Mouse (Mus musculus): ENCODE data around the gene Ubtd1. TPM values are rescaled to one million over a fixed set of nuclear protein-coding genes. Genes with fewer than 3 reads are reported as not detected.
"Not testable (repeated sequence)": the region's sequence is repeated elsewhere in the genome, so short reads cannot be mapped to it uniquely, and the experiment has no call there.

The Ubtd1 gene
- polyA plus RNA-seq, 1 experiment from 2014 or later, result 21.3 TPM

DNA sequence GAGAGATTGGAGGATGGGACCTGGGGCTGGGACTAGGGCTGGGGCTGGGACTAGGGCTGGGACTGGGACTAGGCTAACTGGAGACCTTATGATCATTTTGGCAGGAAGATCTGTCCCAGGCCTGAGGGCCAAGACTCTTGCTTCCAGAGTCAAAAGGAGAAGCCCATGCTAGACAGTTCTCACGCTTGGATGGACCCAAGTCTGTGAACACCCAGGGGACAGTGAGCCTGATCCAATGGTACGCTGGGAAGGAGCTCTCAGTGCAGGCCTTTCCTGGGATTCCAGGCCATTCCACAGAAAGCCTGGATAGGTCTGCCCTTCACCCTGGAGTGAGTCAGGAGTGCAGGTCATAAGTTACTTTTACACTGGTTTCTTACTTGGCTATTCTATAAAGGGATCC is 93.5 kb downstream of the Ubtd1 start:
- ATAC-seq (ENCODE audit: low FRiP score, low TSS enrichment), result no peak
- 84% methylated on average over 2 of the region's 2 CpGs for WGBS
- Histone ChIP-seq H3K9me3 (ENCODE audit: control insufficient read depth, low read length) (no peaks in the 10 kb centered on the region), H3K9ac (ENCODE audit: low read length) (no peak overlapping the region), H3K4me2 (replicated peaks; ENCODE audit: low read depth) (no peak overlapping the region), H3K4me1 (replicated peaks; ENCODE audit: control insufficient read depth, insufficient read depth) (no peaks in the 10 kb centered on the region), H3K27ac (replicated peaks) (no peak overlapping the region), H3K36me3 (ENCODE audit: control insufficient read depth, insufficient read depth, low read length) (no peaks in the 10 kb centered on the region), H3K4me3 (ENCODE audit: low read depth, low read length) (no peak overlapping the region), H3K27me3 (ENCODE audit: control insufficient read depth, insufficient read depth, low read length) (no peaks in the 10 kb centered on the region)
- no peak for DNase-seq (ENCODE audit: low spot score)
- no peak for TF ChIP-seq EP300 (optimal IDR thresholded peaks at IDR 0.05)
- TF ChIP-seq CTCF (IDR thresholded peaks at IDR 0.05; ENCODE audit: low read depth), result no peak

DNA sequence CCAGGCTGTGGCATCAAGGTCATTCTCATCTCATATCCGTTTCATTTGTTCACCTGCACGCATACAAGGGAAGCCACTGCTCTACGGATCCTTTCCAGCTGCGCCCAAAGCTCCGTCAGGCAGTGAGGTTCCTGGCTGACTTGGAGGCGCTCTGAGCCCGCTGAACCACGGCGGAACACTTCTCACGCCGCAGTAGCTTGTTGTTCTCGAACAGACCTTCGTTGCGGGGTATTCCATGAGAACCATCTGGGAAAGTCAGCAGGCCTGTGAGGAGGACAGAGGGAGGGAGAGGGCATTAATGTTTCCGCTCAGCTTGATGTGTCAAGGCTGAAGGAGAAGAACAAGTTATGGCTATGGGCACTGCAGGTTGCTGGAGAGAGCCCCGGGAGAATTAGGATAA is 94.4 kb downstream of the Ubtd1 start:
- H3K4me3 ChIP-seq (ENCODE audit: low read depth, low read length), result no peak overlapping the region
- H3K27me3 ChIP-seq (ENCODE audit: control insufficient read depth, insufficient read depth, low read length), result no peaks in the 10 kb centered on the region
- H3K4me1 ChIP-seq (replicated peaks; ENCODE audit: control insufficient read depth, insufficient read depth), result no peaks in the 10 kb centered on the region
- ATAC-seq (ENCODE audit: low FRiP score, low TSS enrichment) (no peak), DNase-seq (ENCODE audit: low spot score) (no peak)
- no peak for TF ChIP-seq CTCF (IDR thresholded peaks at IDR 0.05; ENCODE audit: low read depth)
- TF ChIP-seq EP300 (optimal IDR thresholded peaks at IDR 0.05), result no peak
- no peaks in the 10 kb centered on the region for H3K9me3 ChIP-seq (ENCODE audit: control insufficient read depth, low read length)
- H3K9ac ChIP-seq (ENCODE audit: low read length), result no peak overlapping the region
- WGBS, result 93% methylated on average over 16 of the region's 16 CpGs
- no peak overlapping the region for H3K4me2 ChIP-seq (replicated peaks; ENCODE audit: low read depth)
- no peak overlapping the region for H3K27ac ChIP-seq (replicated peaks)
- no peaks in the 10 kb centered on the region for H3K36me3 ChIP-seq (ENCODE audit: control insufficient read depth, insufficient read depth, low read length)

DNA sequence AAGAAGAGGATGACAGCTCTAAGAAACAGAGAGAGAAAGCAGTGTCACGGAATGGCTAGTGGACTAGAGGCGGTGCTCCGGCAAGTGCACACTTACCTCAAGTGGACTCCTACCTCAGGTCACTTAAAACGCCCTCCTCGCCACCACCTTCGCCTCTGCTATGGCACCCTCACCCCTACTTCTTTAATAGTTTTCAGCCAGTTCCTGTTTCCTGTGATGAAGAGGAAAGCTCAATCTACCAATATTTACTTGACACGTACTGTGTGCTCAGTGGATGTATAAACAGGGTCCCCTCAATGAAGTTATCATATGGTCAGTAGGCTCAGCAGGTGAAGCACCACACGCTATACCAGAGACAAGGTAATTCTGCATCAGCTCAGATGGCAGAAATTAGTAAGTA is 97.0 kb downstream of the Ubtd1 start:
- TF ChIP-seq EP300 (optimal IDR thresholded peaks at IDR 0.05) (no peak), CTCF (IDR thresholded peaks at IDR 0.05; ENCODE audit: low read depth) (no peak)
- Histone ChIP-seq H3K27me3 (ENCODE audit: control insufficient read depth, insufficient read depth, low read length) (no peaks in the 10 kb centered on the region), H3K27ac (replicated peaks) (no peak overlapping the region), H3K4me3 (ENCODE audit: low read depth, low read length) (no peak overlapping the region), H3K9ac (ENCODE audit: low read length) (no peak overlapping the region), H3K4me1 (replicated peaks; ENCODE audit: control insufficient read depth, insufficient read depth) (no peaks in the 10 kb centered on the region), H3K4me2 (replicated peaks; ENCODE audit: low read depth) (no peak overlapping the region), H3K36me3 (ENCODE audit: control insufficient read depth, insufficient read depth, low read length) (no peaks in the 10 kb centered on the region), H3K9me3 (ENCODE audit: control insufficient read depth, low read length) (no peaks in the 10 kb centered on the region)
- no peak for ATAC-seq (ENCODE audit: low FRiP score, low TSS enrichment)
- WGBS, result 91% methylated on average over 8 of the region's 8 CpGs
- no peak for DNase-seq (ENCODE audit: low spot score)

DNA sequence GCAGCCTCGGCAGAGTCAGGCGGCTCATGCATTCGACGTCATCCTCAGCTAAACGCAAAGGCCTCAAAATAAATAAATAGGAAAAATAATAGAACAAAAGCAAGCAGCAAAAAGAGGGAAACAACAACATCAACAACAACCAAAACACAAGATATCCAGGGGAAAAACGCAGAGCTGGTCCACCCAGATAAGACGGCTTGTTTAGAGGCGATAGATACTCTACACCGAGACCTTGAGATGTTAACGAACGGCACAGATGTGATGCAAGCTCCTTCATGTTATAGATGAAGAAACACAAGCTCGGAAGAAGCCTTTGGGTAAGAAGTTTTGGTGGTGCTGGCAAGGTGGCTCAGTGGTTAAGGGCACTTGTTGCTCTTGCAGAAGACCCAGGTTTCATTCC is 97.4 kb downstream of the Ubtd1 start:
- H3K27ac ChIP-seq (replicated peaks), result no peak overlapping the region
- H3K36me3 ChIP-seq (ENCODE audit: control insufficient read depth, insufficient read depth, low read length), result no peaks in the 10 kb centered on the region
- DNase-seq (ENCODE audit: low spot score) (no peak), ATAC-seq (ENCODE audit: low FRiP score, low TSS enrichment) (no peak)
- H3K9ac ChIP-seq (ENCODE audit: low read length), result no peak overlapping the region
- no peaks in the 10 kb centered on the region for H3K4me1 ChIP-seq (replicated peaks; ENCODE audit: control insufficient read depth, insufficient read depth)
- H3K27me3 ChIP-seq (ENCODE audit: control insufficient read depth, insufficient read depth, low read length), result no peaks in the 10 kb centered on the region
- H3K9me3 ChIP-seq (ENCODE audit: control insufficient read depth, low read length), result no peaks in the 10 kb centered on the region
- 94% methylated on average over 12 of the region's 12 CpGs for WGBS
- H3K4me3 ChIP-seq (ENCODE audit: low read depth, low read length), result no peak overlapping the region
- TF ChIP-seq CTCF (IDR thresholded peaks at IDR 0.05; ENCODE audit: low read depth), result no peak
- no peak for TF ChIP-seq EP300 (optimal IDR thresholded peaks at IDR 0.05)
- H3K4me2 ChIP-seq (replicated peaks; ENCODE audit: low read depth), result no peak overlapping the region

DNA sequence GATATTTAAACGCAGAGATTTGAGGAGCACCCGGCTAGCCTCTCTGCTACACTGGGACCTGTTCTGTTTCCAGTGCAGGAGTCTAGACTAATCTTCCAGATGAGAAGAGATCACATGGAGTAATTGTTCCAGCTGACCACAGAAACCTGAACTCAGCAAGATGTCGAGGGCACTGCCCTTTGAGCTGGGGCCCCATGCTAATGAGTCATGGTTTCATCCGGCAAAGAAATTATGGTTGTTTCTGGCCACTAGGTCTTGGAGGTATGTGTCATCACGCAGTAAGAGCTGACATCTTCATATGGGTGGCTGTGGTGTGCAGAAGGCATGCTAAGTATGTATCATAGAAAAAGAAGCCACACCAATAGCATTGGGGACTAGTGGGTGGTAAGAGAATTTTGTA is 98.4 kb downstream of the Ubtd1 start:
- Histone ChIP-seq H3K27me3 (ENCODE audit: control insufficient read depth, insufficient read depth, low read length) (no peaks in the 10 kb centered on the region), H3K4me1 (replicated peaks; ENCODE audit: control insufficient read depth, insufficient read depth) (no peaks in the 10 kb centered on the region), H3K9me3 (ENCODE audit: control insufficient read depth, low read length) (no peaks in the 10 kb centered on the region), H3K27ac (replicated peaks) (no peak overlapping the region), H3K36me3 (ENCODE audit: control insufficient read depth, insufficient read depth, low read length) (no peaks in the 10 kb centered on the region), H3K9ac (ENCODE audit: low read length) (no peak overlapping the region), H3K4me2 (replicated peaks; ENCODE audit: low read depth) (no peak overlapping the region), H3K4me3 (ENCODE audit: low read depth, low read length) (no peak overlapping the region)
- WGBS, result 82% methylated on average over 5 of the region's 5 CpGs
- ATAC-seq (ENCODE audit: low FRiP score, low TSS enrichment) (no peak; the same call in 1 of the 2 replicates), DNase-seq (ENCODE audit: low spot score) (no peak)
- no peak for TF ChIP-seq EP300 (optimal IDR thresholded peaks at IDR 0.05)
- TF ChIP-seq CTCF (IDR thresholded peaks at IDR 0.05; ENCODE audit: low read depth), result no peak

DNA sequence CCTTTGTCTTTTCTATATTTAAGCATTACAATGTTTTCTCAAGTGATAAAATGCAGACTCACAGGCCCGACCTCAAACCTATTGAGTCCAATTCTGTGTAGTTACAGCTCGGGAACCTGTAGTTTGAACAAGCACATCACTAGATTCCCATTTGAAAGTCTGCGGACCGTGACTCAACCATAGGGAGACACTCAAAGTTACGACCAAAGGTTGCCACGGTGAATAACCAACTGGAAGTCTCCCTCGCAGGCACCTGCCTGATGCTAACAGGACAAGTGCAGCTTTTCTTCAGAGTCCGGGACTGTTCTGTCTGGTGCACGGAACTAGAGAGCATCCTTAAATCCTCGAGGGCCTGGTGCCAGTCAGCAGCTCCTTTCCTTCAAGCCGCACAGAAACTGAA is 98.9 kb downstream of the Ubtd1 start:
- ATAC-seq (ENCODE audit: low FRiP score, low TSS enrichment), result no peak

DNA sequence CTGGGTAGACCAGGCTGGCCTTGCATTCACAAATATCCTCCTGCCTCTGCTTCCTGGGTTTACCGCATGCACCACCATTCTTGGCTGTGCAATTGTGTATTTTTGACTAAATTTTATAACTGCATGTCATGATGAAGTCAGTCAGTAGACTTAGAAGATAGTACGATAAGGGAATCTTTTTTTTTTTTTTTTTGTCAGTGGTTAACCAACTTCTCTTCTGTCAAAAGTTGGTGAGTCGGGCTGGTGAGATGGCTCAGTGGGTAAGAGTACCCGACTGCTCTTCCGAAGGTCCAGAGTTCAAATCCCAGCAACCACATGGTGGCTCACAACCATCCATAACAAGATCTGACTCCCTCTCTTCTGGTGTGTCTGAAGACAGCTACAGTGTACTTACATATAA is 100.0 kb downstream of the Ubtd1 start:
- not testable (repeated sequence) for H3K4me3 ChIP-seq (ENCODE audit: low read depth, low read length); H3K9ac ChIP-seq (ENCODE audit: low read length); H3K4me2 ChIP-seq (replicated peaks; ENCODE audit: low read depth); H3K27ac ChIP-seq (replicated peaks); H3K4me1 ChIP-seq (replicated peaks; ENCODE audit: control insufficient read depth, insufficient read depth); H3K36me3 ChIP-seq (ENCODE audit: control insufficient read depth, insufficient read depth, low read length); DNase-seq (ENCODE audit: low spot score); H3K9me3 ChIP-seq (ENCODE audit: control insufficient read depth, low read length); H3K27me3 ChIP-seq (ENCODE audit: control insufficient read depth, insufficient read depth, low read length); ATAC-seq (ENCODE audit: low FRiP score, low TSS enrichment)
- 91% methylated on average over 5 of the region's 5 CpGs for WGBS

More for the DNA sequence above, 98.9 kb downstream of the Ubtd1 start:
- Histone ChIP-seq H3K36me3 (ENCODE audit: control insufficient read depth, insufficient read depth, low read length) (no peaks in the 10 kb centered on the region), H3K9me3 (ENCODE audit: control insufficient read depth, low read length) (no peaks in the 10 kb centered on the region), H3K27me3 (ENCODE audit: control insufficient read depth, insufficient read depth, low read length) (no peaks in the 10 kb centered on the region), H3K9ac (ENCODE audit: low read length) (no peak overlapping the region), H3K4me1 (replicated peaks; ENCODE audit: control insufficient read depth, insufficient read depth) (no peaks in the 10 kb centered on the region), H3K4me2 (replicated peaks; ENCODE audit: low read depth) (no peak overlapping the region), H3K4me3 (ENCODE audit: low read depth, low read length) (no peak overlapping the region), H3K27ac (replicated peaks) (no peak overlapping the region)
- no peak for DNase-seq (ENCODE audit: low spot score)
- 84% methylated on average over 11 of the region's 11 CpGs for WGBS
- TF ChIP-seq EP300 (optimal IDR thresholded peaks at IDR 0.05) (no peak), CTCF (IDR thresholded peaks at IDR 0.05; ENCODE audit: low read depth) (no peak)
